Mouse (Mus musculus) mouse embryonic stem cell (cell line): ENCODE data around the gene Odf3l1.

Experiments
- in situ Hi-C, 2 experiments: fragments of 300-500 bp; cut with MboI; formaldehyde crosslinking; loops; 1 replicate in 1 of 2; 3 replicates in 1 of 2; pipeline ENCODE4 v1.14.3; 2019 to 2020; ENCODE audit warnings: low sequenced_read_pairs in 2 of 2, low pct_unique_long_range_greater_than_20kb in 1 of 2, mixed read lengths in 1 of 2; ENCODE audit not compliant: unreplicated experiment in 1 of 2

Odf3l1 gene

GRCm38 (mm10) chr9:56886113-56886512 lies 21.6 kb upstream of the Odf3l1 start:
- in situ Hi-C loops = no loop called here

- in situ Hi-C loops = no loop called here
These were observed 19.8 kb upstream of the Odf3l1 start for GRCm38 (mm10) chr9:56884328-56884727.

- in situ Hi-C loops = no loop called here
These were observed 19.0 kb upstream of the Odf3l1 start for GRCm38 (mm10) chr9:56883470-56883869.

GRCm38 (mm10) chr9:56882818-56883217 lies 18.3 kb upstream of the Odf3l1 start:
- in situ Hi-C loops = no loop called here

GRCm38 (mm10) chr9:56882283-56882682 lies 17.8 kb upstream of the Odf3l1 start:
- in situ Hi-C loops = no loop called here

- in situ Hi-C loops = no loop called here
These were observed 17.1 kb upstream of the Odf3l1 start for GRCm38 (mm10) chr9:56881539-56882082.

GRCm38 (mm10) chr9:56880790-56881189 lies 16.3 kb upstream of the Odf3l1 start:
- in situ Hi-C loops = no loop called here

- in situ Hi-C loops = no loop called here
These were observed 12.8 kb upstream of the Odf3l1 start for GRCm38 (mm10) chr9:56877284-56877683.

- in situ Hi-C loops = no loop called here
These were observed 12.3 kb upstream of the Odf3l1 start for GRCm38 (mm10) chr9:56876784-56877183.

- in situ Hi-C loops = no loop called here
These were observed 8.6 kb upstream of the Odf3l1 start for GRCm38 (mm10) chr9:56873097-56873496.

GRCm38 (mm10) chr9:56872105-56872903 lies 7.8 kb upstream of the Odf3l1 start:
- in situ Hi-C loops = no loop called here

- in situ Hi-C loops = no loop called here
These were observed 6.7 kb upstream of the Odf3l1 start for GRCm38 (mm10) chr9:56871191-56871590.

- in situ Hi-C loops = no loop called here
These were observed 6.3 kb upstream of the Odf3l1 start for GRCm38 (mm10) chr9:56870778-56871177.

GRCm38 (mm10) chr9:56869552-56869951 lies 5.1 kb upstream of the Odf3l1 start:
- in situ Hi-C loops = no loop called here

GRCm38 (mm10) chr9:56868292-56868691 lies 3.8 kb upstream of the Odf3l1 start:
- in situ Hi-C loops = no loop called here

- in situ Hi-C loops = no loop called here
These were observed 2.0 kb upstream of the Odf3l1 start for GRCm38 (mm10) chr9:56866430-56866829.

GRCm38 (mm10) chr9:56865673-56866400 lies 1.4 kb upstream of the Odf3l1 start:
- in situ Hi-C loops = no loop called here

GRCm38 (mm10) chr9:56864832-56865231 lies 353 bp upstream of the Odf3l1 start, which contains the start of gene Cspg4:
Cspg4 (plus strand) TSS chr9:56865033.
- in situ Hi-C loops = no loop called here

GRCm38 (mm10) chr9:56862863-56863262 lies 1.6 kb downstream of the Odf3l1 start:
- in situ Hi-C loops = no loop called here
